Mouse (Mus musculus) spleen, adult 18-20 months (tissue): ENCODE data around the gene Olfr71.

Experiments
- DNase-seq, 2 experiments: peaks; one replicate each; pipeline ENCODE4 v3.0.0; 2022; ENCODE audit warnings: mixed read lengths in 2 of 2

The Olfr71 gene

DNA sequence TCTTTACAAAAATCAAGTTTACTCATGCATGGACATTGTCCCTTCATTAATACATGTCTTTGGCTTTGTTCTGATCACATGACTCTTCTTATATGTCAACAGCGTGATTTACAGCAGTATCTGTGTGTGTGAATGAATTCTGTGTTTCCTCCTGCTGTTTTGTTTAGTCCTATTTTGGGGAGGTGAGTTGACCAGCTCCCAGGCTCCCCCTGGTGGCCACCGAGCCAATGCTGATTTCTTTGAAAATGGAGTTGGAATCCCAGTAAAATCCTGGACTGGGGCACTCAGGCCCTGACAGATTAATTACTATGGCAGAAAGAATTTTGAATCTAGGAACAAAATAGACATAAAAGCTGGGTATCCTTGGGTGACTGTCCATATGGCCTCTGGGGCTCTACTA is 1.8 kb upstream of the Olfr71 start:
- DNase-seq = peak; percentile 37 to 77

DNA sequence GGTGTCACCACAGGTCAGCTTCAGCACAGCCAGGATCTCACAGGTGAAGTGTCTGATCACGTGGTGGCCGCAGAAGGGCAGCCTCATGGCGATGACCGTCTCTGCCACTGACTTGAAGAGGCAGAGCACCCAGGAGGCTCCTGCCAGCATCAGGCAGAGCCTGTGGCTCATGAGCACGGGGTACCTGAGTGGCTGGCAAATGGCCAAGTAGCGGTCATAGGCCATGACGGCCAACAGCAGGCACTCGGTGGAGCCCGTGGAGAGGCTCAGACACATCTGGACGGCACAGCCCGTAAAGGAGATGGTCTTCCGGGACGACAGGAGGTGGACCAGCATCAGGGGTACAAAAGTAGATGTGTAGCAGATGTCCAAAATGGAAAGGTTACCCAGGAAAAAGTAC is 4.1 kb downstream of the Olfr71 start:
- no peak for DNase-seq

DNA sequence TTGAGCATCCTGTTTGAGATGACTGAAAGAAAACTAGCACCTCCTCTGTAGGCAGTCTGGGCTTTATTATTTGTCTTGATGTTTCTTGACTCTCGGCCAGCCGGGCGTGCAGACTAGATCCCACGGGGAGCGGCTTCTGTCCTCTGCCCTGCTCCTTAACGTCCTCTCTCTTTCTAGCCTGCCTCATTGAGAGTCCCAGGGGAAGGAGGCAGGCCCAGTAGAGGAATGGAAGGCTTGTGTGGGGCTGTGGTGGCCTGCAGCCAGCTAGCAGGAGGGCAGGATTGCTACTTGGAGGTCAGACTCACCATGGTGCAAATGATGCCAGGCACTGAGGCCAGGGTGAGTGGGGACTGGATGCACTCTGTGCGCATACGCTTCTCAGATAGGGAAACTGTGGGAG is 6.2 kb downstream of the Olfr71 start:
- DNase-seq = no peak

DNA sequence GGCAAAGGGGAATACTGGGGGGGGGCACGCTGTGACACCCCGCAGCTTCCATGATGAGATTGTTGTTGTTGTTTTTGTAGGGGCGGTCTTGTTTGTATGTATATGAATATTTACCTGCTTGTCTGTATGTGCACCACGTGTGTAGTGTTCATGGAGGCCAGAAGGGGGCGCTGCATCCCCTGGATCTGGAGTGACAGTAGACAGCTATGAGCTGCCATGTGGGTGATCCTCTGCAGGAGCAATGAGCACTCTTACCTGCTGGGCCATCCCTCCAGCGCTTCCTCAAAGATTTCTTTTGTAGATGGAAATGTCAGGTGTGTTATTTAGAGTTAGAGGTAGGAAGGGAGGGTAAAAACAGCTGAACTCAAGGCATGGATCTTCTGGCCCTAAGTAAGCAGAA is 6.6 kb downstream of the Olfr71 start:
- no peak for DNase-seq

DNA sequence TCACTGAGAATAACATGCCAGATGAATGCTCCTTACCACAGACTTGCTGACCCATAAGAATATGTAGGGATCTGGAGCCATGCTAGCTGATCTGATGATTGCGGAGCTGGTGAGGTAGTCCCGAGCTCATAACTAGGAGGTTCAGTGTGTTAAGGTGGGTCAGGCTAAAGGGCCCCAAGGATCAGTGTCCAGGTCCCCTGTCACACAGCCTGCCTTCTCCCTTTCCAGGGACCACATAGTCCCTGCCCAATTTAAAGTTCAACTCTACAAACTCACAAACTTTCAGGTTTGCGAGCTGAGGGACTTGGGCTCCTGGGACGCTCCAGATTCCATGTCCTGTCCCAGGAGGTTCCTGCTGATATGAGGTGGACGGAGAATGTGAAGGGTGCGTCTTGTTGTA is 9.3 kb downstream of the Olfr71 start, which contains the start of gene Olfr70:
Olfr70 (minus strand) TSS at position 101 of the 400 bp plus-strand sequence.
- DNase-seq = no peak

DNA sequence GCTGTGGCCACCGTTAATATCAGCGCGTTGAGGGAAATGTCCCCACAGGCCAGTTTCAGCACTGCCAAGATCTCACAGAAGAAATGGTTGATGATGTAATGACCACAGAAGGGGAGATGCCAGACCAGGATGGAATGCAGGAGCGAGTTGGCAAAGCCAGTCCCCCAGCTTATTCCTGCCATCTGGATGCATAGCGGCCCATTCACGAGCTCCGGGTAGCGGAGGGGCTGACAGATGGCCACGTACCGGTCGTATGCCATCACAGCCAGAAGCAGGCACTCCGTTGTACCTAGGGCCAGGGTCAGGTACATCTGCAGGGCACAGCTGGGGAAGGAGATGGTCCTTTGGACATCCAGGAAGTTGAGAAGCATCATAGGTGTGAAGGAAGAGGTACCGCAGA is 13.5 kb downstream of the Olfr71 start:
- DNase-seq = no peak

DNA sequence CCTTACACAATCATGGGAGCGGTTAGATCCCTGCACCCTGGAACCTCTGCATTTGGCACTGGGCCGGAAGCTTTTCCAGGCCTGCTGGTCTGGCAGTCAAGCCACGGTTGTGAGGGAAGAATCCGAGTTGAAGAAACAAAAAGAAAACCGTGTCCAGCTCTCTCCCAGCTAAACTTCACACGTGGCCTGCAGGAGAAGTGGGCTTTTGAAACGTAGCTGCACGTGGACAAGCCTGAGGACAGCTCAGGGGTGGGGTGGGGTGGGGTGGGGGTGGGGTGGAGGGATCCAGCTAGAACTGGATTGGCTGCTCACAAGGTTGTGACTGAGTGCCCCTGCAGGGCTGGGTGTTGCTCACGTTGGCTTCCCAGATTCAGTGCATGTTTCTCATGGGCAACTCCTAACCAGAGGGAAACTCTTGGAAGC is 14.8 kb downstream of the Olfr71 start:
- no peak for DNase-seq

DNA sequence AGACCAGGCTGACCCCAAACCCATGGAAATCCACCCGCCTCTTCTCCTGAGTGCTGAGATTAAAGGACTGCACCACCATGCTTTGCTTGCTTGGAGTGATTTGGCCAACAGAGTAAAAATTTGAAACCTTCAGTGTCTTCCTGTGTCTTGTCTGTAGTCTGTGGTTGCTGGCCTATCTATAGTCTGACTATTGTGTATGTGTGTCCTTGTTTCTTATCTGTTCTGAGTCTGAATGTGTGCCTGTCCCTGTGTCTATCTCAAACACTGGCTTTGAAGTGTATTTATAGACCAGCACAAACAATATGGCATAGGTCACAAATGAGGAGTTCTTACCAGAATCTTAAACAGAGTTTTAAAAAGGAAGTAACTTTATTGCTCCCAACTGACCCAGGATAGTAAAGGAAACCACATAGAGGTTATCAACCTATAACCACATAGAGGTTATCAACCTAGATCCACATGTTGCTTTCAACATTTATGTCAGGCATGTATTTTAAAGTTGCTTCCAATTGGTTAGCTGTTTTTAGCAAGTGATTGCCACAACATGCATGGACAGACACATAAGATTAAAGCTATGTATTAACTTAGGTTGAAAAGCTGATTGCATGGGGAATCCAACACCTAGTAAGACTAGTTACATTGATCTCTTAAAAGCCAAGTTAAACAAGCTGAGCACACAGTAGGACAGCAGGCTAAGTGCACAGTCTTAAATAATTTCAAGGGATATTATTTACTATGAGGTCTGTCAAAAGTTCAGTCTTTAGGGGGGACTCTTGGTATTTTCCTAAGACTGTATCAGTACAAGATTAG is 15.4 kb downstream of the Olfr71 start:
- no peak for DNase-seq

DNA sequence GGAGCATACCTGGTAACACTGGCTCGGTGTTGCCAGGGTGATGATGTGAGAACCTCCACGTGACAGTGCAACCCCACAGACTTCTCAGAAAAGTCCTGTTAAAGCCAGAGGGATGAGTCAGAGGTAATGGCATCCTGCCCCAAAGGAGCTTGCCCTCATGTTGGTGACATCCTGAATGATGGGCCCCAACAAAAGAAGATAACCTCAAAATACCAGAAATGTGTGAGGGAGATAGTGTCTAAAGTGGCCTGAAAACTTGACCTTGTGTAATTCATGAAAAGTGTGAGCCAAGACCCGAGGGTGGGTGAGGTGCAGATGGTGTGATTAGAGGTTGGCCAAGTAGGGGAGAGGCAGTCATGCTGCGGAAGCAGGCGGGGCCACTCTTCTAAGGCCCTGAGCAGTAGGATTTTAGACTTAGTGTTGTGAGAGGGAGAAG is 16.2 kb downstream of the Olfr71 start:
- no peak for DNase-seq

DNA sequence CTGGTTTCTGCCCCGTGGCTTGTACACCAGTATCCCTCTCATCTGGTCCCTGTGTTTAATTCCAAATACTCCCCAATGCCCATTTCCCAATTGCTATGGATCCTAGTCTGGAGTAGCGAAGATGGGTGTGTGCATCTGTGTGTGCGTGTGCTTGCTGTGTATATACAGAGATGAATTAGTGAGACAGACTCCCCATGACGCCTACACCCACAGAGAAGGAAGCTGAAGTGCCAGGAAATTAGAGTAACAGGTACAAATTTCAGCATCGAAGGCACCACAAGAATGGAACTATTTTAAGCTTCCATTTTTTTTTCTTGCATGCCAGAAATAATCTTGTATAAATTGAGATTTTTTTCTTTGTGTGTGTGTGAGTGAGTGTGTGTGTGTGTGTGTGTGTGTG is 19.0 kb downstream of the Olfr71 start:
- DNase-seq = no peak

DNA sequence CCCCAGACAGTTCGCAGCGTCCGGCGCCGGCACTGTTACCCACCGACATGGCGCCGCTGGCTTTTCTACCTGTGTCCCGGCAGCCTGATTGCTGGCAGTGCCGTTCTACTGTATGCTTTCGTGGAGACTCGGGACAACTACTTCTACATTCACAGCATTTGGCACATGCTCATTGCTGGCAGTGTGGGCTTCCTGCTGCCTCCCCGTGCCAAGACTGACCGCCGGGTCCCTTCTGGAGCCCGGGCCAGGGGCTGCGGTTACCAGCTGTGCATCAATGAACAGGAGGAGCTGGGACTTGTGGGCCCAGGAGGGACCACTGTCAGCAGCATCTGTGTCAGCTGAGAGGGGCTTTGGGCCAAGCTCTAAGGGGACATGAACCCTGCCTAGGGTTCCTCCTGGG is 20.0 kb downstream of the Olfr71 start:
- no peak for DNase-seq

DNA sequence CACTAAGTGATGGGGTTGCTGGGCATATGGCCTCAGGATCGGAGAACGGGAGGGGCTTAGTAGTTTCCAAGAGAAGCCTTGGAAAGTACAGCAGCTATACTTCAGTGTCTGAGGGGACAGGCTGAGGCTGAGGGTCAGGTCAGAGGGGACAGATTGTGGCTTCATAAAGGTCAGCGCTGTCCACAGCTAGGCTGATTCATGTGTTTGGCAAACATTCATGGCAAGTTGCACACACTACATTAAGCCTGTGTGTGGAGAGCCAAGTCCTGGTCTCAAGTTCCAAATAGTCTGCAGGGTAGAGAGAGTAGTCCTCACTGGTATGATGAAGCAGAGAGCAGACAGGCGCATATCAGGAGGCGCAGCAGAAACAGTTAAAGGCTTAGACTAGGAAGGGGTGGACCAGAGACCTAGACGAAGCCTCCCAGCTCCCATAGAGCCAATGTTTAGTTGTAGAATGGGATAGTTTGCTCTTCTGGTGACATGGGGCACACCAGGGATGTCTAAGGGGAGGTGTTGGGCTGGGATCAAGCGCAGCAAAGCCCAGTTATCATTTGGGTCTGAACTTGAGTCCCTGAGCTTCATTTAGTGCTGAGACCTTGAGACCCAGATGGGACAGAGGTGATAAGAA is 30.5 kb downstream of the Olfr71 start:
- no peak for DNase-seq

DNA sequence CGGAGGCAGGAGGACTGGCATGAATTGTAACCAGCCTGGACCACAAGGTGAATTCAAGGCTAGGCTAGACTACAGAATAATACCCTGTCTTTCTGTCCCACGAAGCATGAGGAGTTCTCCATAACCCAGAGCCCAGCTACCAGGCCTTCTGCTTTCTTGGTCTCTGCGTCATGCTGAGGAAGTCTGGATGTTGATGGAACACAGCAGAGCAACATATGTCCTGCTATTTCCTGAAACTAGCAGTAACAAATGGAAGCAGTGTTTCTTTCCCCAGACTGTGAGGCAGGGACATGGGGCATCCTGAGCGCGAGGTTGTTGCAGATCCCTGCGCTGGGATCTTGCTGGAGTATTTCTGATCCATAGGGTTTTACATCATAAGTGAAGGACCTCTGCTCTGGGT is 31.5 kb downstream of the Olfr71 start:
- no peak for DNase-seq

DNA sequence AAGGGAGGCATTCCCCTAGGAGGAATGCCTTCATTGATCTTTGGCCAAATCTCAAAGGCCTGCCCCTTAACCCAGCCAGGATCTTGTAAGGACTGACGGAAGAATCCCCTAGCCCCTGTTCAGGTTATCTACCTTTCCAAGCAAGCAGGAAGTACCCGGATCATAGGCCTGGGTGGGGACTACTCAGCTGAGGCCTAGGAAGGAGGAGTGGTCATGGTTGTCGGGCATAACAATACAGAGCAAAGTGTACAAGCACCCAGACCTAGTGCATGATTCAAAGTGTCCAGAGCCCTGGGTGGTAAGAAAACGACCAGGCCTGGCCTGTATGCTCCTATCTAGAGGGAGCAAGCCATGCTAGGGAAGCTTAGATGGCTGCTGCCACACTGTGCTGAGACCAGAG is 34.4 kb downstream of the Olfr71 start:
- DNase-seq = no peak

DNA sequence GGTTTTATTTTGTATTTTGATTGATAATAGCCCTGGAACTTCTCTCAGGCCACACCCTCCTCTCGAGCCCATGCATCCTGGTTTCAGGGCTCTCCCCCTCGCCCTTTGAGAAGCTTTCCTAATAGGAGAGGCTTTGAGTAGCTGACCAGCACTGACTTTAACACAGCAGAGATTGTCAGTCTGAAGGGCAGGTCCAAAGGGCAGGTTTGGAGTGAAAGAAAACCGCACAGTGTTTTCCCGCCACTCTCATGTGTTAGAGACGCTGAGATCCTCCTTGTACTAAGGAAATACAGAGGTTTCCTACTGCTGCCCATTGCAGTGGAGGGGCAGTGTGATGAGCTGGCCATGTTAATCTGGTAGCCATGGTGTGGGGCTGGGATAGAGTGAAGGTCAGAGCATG is 35.1 kb downstream of the Olfr71 start:
- DNase-seq = no peak

DNA sequence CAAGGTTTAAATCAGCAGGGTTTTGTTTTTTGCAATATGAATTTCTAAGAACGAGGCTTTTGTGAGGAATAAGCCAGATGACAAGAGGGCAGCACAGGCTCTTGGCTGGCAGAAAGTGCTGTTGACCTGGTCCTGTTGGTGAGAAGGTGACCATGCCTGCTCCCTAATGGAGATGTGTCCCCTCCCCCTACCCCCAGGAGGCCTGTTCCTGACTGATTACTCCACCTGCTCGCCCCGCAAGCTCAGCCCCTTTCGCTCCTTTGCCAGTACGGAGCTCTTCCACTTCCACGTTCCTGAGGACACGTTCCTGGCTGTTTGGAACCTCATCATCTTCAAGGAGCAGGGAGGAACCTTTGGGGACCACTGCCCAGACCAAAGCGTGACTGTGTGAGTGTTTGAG is 36.4 kb downstream of the Olfr71 start:
- DNase-seq = no peak

DNA sequence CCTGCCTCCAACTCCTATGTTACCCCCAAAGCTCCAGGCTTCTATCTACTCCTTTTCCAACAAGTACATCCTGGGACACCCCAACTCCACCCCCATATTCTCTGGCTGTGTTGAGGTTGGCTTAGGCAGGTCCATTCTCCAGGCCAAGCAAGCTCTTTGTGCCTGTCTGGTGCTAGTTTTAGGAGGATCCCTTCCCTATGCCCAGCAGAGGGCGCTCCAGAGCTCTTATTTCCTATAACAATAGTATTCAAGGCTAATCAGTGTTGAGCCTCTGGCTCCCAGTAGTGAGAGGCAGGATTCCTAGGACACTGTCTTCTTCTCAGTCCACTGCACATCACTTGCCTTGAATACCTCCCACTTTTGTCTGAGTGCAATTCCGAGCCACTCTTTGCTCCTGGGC is 38.0 kb downstream of the Olfr71 start:
- peak; percentile 51 to 85 for DNase-seq

DNA sequence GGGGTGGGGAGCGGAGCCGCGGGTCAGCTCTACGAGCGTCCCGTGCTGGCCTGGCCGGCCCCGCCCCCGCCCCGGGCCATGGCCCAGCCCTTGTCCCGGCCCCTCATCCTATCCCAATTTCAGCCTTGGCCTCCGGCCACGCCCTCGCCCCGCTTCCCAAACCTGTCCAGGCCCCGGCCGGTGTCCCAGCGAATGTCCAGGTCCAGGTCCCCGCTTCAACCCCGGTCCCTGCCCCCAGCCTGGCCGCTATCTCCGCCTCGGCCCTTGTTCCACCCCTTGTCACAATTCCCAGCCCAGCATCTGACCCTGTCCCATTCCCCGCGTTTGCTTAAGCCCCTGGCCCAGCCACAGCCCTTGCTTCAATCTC is 40.6 kb downstream of the Olfr71 start:
- no peak for DNase-seq

DNA sequence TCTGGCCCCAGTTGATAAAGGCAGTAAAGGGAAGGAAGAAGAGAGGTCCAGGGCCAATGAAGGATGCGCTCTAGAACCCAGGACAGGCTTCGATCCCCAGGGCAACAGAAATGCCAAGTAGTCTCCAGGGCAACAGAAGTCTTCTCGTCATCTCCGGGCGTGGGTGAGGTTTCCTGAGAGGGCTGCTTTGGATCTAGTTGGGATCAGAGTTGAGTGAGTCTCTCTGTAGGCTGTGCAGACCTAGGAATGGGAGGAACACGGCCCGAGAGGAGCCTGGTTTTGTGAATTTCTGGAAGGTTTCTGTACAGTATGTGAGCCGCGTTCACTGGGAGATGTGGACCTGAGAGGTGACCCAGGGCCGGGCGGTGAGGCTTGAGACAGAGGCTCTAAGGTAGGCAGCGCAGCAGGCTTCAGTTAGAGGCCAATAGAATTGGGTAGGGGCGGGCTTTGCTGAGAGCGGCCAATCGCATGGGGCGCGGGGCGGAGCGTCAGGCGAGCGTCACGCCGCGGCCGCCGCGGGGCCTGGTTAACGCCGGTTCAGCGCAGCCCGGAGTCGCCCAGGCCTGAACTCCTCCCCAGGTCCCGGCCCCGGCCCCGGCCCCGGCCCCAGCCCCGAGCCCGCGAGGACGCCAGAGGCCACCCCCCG is 41.1 kb downstream of the Olfr71 start, which contains the start of the genes Tmem8b and Fam221b:
Tmem8b (plus strand) TSS at position 190 of the 646 bp plus-strand sequence.
Fam221b (minus strand) TSS at position 364 of the 646 bp plus-strand sequence.
- peak; percentile 75 to 90 for DNase-seq

DNA sequence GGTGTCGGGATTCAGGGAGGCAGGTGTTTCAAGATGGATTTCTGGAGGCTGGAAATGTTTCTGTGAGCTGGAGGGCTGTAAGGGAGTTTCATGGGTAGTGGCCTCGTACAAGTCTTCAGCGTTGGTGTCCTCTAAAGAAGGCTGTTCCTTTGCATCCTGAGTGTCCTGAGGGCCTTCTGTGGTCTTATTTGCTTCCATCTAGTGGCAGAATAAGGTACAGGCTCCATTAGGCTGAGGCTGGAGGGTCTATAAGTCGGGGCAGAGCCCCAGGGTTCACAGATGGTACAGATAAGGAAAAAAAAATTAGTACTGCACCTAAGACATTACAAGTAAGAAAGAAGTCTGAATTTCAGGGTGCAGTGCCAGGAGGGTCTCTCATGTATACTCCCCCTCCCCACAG is 43.6 kb downstream of the Olfr71 start:
- DNase-seq = no peak

DNA sequence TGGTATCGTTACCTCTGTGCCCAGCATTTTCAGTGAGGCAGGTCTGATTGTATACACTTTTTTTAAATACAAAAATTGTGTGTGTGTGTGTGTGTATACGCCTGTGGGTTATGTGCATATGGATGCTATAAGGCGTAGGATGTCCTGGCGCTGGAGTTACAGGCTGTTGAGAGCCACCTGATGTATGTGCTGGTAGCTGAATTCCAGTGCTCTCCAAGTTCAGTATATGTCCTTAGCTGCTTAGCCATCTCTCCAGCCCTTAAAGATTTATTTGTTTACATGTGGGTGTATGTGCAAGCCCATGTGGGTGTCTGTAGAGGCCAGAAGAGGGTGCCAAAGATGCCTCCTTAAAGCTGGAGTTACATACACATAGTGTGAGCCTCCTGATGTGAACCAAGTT is 52.9 kb downstream of the Olfr71 start:
- DNase-seq = no peak

DNA sequence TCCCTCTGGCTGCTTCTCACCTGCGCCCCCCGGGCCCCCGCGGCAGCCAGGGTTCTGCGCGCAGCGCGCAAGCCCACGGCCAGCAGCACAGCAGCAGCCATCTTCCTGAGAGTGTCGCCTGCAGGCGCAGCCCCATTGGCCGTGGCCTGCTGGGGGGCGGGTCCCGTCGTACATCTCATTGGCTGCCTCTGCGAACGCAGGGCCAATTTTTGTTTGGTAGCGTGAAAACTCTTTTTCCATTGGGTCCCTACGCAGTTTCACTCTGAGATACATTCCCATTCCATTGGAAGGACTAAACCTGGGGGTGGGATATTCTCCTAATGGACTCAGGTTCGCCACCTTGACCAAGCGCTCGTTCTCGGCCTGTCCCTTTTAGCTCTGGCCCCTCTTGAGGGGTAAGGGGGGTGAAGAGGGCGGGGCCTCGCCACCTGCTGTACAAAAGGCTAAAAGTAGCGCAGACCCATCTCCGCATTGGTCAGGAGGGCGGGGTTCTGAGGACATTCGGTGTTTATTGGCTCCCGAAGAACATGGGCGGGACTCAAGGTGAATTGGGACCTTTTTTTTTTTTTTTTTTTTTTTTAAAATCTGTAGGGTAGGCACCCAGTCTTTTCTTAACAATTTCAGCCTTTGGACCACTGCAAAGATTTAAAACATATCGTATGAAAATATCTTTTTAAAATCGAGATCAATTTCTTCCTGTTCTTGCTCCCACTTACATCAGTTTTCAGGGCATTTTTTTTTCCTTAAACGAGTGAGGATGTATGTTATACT is 53.5 kb downstream of the Olfr71 start, which contains the start of gene Hint2:
Hint2 (minus strand) TSS at position 128 of the 771 bp plus-strand sequence.
- peak; percentile 86 to 87 for DNase-seq
